Mouse (Mus musculus): ENCODE measurements at regions not wholly inside any gene's neighbourhood (a gene's known extent, or its start where the extent isn't known, plus 50 kb on each side); places are given as distances from the start of the nearest gene placed in this dataset.

GRCm38 (mm10) chr14:73759986-73760385 lies 99.0 kb downstream of the Gm21750 start:
- TF ChIP-seq CTCF (IDR thresholded peaks at IDR 0.05; ENCODE audit: insufficient read depth, low read depth, low read length) (no peak), POLR2A (IDR thresholded peaks at IDR 0.05; ENCODE audit: insufficient read depth, low read depth, low read length) (no peak)
